Mouse (Mus musculus) layer of hippocampus, adult 11-12 months (tissue): ENCODE results near the gene Sirt6.
A peak's percentile ranks its signal among the peaks of the same experiment; 100 is the strongest.
"Not testable (repeated sequence)": the region's sequence is repeated elsewhere in the genome, so short reads cannot be mapped to it uniquely, and the experiment has no call there.

Experiments
- DNase-seq: peaks from one replicate; pipeline ENCODE4 v3.0.0; 2022; ENCODE audit warnings: low spot score

Gene Sirt6

GRCm38 (mm10) chr10:81626994-81627835 is at the start of gene Sirt6:
TSS of gene Sirt6 (minus strand) at chr10:81627797.
- DNase-seq = peak; percentile 93

GRCm38 (mm10) chr10:81656174-81656573 is 28.6 kb upstream of the Sirt6 start:
- DNase-seq = no peak

GRCm38 (mm10) chr10:81655178-81655577 is 27.6 kb upstream of the Sirt6 start:
- DNase-seq = no peak

- DNase-seq = peak; percentile 91
These were observed 21.5 kb upstream of the Sirt6 start, which contains the start of gene Gm10778 for GRCm38 (mm10) chr10:81648803-81649775. TSS of gene Gm10778 (plus strand) at chr10:81649059.

GRCm38 (mm10) chr10:81646015-81646555 is 18.5 kb upstream of the Sirt6 start:
- DNase-seq = peak; percentile 14

- DNase-seq = no peak
These were observed 17.8 kb upstream of the Sirt6 start for GRCm38 (mm10) chr10:81645391-81645790.

GRCm38 (mm10) chr10:81644716-81645115 is 17.1 kb upstream of the Sirt6 start:
- peak; percentile 13 for DNase-seq

- peak; percentile 4 for DNase-seq
These were observed 16.6 kb upstream of the Sirt6 start for GRCm38 (mm10) chr10:81644162-81644561.

- peak; percentile 95 for DNase-seq
These were observed 16.0 kb upstream of the Sirt6 start for GRCm38 (mm10) chr10:81643449-81644055.

GRCm38 (mm10) chr10:81642648-81643448 is 15.3 kb upstream of the Sirt6 start:
- DNase-seq = no peak

- no peak for DNase-seq
These were observed 14.5 kb upstream of the Sirt6 start for GRCm38 (mm10) chr10:81641978-81642647.

GRCm38 (mm10) chr10:81641566-81641965 is 14.0 kb upstream of the Sirt6 start:
- no peak for DNase-seq

- not testable (repeated sequence) for DNase-seq
These were observed 13.2 kb upstream of the Sirt6 start for GRCm38 (mm10) chr10:81640825-81641224.

GRCm38 (mm10) chr10:81638101-81638500 is 10.5 kb upstream of the Sirt6 start:
- no peak for DNase-seq

- DNase-seq = no peak
These were observed 8.7 kb upstream of the Sirt6 start for GRCm38 (mm10) chr10:81636338-81636737.

- DNase-seq = peak; percentile 78
These were observed 5.9 kb upstream of the Sirt6 start for GRCm38 (mm10) chr10:81633253-81634099.

GRCm38 (mm10) chr10:81628390-81628789 is 793 bp upstream of the Sirt6 start, which contains the start of gene Ankrd24:
TSS of gene Ankrd24 (plus strand) at chr10:81628540.
- DNase-seq = no peak

GRCm38 (mm10) chr10:81627836-81628220 is 231 bp upstream of the Sirt6 start:
- peak; percentile 51 for DNase-seq
